Mouse (Mus musculus) induced T-regulatory cell, adult 2 months (primary cell): ENCODE measurements at regions not wholly inside any gene's neighbourhood (a gene's known extent, or its start where the extent isn't known, plus 50 kb on each side); places are given as distances from the start of the nearest gene placed in this dataset.
A peak's percentile ranks its signal among the peaks of the same experiment; 100 is the strongest.

Experiments
- DNase-seq: peaks from one replicate; pipeline ENCODE4 v3.0.0-alpha.2; 2012; ENCODE audit warnings: low read depth

- DNase-seq: no peak
These were observed 439.6 kb upstream of the Atp2b1 start for GRCm38 (mm10) chr10:98474581-98474980.

- DNase-seq: no peak
These were observed 428.2 kb upstream of the Atp2b1 start for GRCm38 (mm10) chr10:98485751-98486681.

DNA sequence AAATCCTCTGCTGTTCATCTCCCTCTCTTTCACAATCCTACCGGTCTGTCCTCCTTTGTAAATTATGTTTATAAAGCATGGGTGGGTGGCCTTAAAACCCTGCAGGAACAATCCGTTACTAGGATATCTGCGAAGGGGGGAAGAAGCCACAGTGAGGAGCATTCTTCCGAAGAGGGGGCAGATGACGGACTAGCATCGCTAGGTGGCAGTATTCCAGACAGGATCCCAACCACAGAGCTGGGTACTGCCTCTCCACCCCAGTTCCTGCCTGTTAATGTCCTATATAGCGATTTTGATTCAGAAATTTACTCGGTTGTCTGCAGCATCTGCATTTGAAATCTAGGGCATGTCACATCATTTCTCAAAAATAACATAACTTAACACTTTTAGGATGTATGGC lies 419.9 kb upstream of the Atp2b1 start:
- DNase-seq: peak; percentile 71

- no peak for DNase-seq
These were observed 418.0 kb upstream of the Atp2b1 start for GRCm38 (mm10) chr10:98496254-98496653.

GRCm38 (mm10) chr10:98500315-98500714 lies 413.9 kb upstream of the Atp2b1 start:
- DNase-seq: no peak

DNA sequence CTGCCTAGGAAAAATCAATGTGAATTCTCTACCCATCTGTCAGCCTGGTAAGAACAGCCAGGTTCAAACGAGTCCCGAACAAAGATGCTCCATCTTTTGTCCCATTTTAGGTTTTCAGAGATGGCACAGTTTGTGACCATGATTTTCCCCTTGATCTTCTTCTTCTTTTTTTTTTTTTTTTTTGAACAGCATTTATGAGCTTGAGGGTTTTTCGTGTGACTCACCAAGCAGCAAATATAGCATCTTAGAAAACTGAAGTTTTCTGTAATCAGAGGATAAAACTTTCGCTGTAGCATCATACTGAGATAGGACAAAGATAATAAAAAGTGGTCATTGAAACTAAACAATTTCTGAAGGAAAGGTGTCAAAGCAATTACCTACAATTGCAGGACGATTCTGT lies 412.6 kb upstream of the Atp2b1 start:
- no peak for DNase-seq

GRCm38 (mm10) chr10:98504524-98504923 lies 409.7 kb upstream of the Atp2b1 start:
- DNase-seq: no peak

DNA sequence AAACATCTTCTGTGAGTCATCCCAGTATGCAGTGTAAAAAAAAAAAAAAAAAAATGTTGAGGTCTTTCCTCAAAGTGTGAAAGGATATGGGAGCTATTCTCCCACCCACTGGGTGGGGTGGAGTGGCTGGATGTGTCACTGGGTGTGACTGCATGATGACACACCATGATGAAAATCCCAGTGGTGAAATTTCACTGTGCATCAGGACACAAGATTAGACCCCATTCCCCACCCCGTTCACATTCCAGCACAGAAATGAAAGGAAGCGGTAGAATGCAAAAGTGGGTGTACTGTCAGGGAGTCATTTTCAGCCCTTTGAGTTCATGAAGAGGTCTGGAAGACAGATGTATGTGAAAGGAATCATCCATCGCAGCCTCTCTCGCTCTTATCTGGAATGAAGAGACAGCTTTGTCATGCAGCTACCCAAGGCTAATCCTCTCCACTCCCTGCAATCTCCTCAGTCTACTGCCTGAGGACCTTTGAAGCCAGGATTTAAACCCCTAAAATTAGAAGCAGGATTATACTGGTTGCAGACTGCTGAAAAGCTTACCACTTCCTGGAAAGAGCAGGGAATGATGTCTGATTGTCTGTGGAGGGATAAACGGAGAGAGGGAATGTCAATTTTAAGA lies 405.6 kb upstream of the Atp2b1 start:
- DNase-seq: no peak

GRCm38 (mm10) chr10:98514836-98515235 lies 399.4 kb upstream of the Atp2b1 start:
- no peak for DNase-seq

- no peak for DNase-seq
These were observed 396.6 kb upstream of the Atp2b1 start for GRCm38 (mm10) chr10:98517609-98518008.

- no peak for DNase-seq
These were observed 384.6 kb upstream of the Atp2b1 start for GRCm38 (mm10) chr10:98529565-98529964.

DNA sequence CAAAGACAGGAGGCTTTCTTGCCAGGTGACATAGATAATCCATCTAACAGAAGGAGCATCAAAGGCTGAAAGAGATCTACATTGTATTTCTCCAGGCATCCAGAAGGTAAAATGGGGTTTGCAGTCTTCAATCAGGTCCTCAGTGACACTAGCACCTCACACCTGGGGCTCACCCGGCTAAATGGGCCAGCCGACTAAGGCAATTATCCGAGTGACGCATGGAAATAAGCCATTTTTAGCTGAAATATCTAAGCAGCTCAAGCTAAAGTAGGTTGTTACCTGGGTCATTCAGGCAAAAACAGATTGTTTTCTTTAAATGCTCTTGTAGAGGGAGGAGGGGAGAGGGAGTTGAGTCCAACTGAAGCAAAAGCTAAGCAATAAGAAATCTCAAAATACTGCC lies 382.8 kb upstream of the Atp2b1 start:
- no peak for DNase-seq

- DNase-seq: no peak
These were observed 375.5 kb upstream of the Atp2b1 start for GRCm38 (mm10) chr10:98538706-98539105.

- no peak for DNase-seq
These were observed 373.1 kb upstream of the Atp2b1 start for GRCm38 (mm10) chr10:98541062-98541461.

GRCm38 (mm10) chr10:98542072-98542471 lies 372.1 kb upstream of the Atp2b1 start:
- DNase-seq: no peak

DNA sequence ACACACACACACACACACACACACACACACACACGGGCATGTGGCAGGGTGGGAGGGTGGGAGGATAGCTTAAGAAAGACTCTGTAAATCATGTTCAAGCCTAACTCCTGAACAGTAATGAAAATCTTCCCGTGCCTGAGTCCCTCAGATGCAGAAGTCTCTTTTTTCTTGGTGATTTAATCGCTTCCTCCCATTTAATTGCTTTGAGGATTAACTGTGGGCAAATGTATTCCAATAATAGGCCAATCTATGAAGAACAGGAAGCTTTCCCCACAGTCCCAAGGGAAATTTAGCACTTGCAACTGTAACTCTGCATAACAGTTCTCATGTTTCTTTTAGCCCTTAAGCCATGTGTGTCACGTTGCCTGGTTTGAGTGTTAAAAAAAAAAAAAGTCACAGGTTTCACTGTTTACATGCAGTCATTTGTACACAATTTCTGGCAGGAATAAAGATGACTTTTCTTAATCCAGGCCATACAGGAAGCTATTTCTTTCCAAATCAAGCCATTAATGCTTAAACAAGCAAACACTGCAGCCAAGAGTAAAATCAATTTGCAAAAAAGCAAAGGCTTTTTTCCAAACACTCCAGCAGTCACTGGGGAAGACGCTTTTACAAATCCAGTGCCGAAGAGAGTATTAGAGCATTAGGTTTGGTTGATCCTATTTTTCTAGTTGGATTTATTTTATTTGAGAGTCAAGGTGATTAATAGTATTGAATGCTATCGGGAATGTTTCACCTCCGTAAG lies 370.8 kb upstream of the Atp2b1 start:
- DNase-seq: no peak

GRCm38 (mm10) chr10:98543998-98544349 lies 370.2 kb upstream of the Atp2b1 start:
- no peak for DNase-seq

DNA sequence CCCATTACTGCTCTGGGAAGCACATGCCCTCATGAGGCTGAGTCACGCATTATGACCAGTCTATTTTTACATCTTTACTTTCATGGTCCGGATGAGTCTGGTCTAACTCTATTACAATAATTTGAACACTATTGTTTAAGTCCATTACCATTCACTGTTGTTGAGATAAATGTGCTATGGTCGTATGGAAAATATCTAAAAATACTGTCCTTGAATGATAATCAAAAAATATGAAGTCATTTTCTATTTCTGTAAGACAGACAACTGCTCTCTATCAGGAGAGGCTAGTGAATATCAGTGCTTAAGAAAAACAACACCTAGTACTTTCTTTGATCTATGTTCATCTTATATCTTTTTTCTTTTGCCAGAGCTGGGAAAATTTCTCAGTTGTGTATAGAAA lies 359.6 kb upstream of the Atp2b1 start:
- no peak for DNase-seq

DNA sequence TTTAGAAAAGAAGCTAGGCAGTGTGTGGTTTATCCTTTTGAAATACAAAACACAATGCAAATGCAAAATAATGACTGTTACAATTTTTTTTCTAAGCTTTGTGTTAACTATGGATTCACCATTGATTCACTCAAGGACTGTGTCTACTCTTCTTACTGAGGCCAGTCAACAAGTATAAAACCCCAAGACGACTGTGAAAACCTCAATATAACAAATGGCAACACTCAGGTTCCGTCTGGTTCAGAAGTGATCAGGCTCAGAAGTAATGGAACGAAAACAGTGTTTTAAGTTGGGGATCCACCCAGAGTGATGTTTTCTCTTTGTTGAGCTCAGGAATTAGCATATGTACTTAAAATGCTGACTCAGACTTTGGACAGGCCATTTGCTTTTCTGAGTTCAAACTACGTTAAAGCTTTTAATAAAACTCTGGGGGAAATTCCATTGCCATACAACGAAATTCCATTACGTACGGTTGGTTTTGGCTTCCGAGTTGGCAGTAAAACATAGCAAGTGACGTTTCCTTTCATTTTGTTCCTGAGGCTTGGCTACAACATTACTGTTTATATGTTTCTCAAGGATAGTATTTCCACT lies 356.6 kb upstream of the Atp2b1 start:
- DNase-seq: no peak

DNA sequence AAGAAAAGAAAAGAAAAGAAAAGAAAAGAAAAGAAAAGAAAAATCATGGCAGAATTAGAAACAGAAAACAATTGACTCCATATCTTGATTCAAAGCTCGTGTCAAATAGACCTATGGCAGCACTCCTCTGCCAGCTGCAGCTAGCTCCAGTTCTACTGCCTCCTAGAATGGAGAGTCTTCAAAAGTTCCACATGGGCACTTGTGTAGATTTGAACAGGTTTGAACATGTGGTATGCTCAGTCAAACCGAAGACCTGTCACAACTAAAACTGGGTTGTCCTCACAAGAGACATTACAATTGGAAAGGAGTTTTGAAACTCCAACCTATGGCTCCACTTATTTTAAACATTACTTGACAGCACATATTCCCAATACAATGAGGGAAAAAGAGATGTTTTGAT lies 355.6 kb upstream of the Atp2b1 start:
- no peak for DNase-seq

DNA sequence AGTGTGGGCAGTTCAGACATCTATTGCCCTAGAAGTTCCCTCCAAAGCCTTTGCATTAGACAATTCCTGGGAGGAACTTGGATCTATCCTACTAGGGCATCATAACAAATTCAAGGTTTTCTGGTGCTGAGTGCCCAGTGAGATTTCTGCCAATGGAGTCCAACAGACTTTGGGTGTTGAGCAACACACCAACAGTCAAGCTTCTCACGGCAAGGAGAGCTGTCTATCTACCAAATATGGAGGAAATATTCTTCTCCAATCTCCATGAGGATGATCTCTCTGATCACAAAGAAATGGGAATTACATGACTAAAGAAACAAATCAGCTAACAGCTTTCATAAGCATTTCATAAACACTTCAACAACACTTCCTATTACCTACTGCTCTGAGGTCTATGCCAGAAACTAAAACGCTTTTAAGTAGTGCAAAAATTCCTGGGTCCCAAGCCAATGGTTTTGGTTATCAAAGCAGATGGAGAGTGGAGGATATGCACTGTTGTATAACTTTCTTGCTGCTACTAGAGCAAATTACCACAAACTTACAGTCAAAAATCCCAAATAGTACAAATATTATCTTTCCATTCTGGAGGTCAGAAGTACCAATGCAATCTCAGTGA lies 351.8 kb upstream of the Atp2b1 start:
- no peak for DNase-seq
